10 mouse cellular contexts compared by ENCODE assay signal in genomic region chr11:32011867-32012603, GRCm38 (mm10). TPM values are rescaled to one million over a fixed set of nuclear protein-coding genes. Genes with fewer than 3 reads are reported as not detected.
A peak's percentile ranks its signal among the peaks of the same experiment; 100 is the strongest.
DNase-seq lines count a peak whose midpoint lies in the region; ATAC-seq lines count a peak whose summit lies in the region.
"Had no signal": no experiment of that assay in that cellular context is flagged by ENCODE, and none has a peak within 500 bp of the region (broad histone marks: within the 10 kb centered on the region; RNA-seq: fewer than 3 reads in every experiment).

No protein-coding gene starts in this region.

- peak overlapping the region; percentile 36 for H3K27ac ChIP-seq in forebrain, embryonic 10.5 days
- no peak overlapping the region for H3K27ac ChIP-seq in forebrain, embryonic 12.5 days

- H3K27me3 ChIP-seq in forebrain, embryonic 10.5 days (ENCODE audit: poor library complexity, severe bottlenecking) = no peaks in the 10 kb centered on the region
- no peaks in the 10 kb centered on the region for H3K27me3 ChIP-seq in forebrain, embryonic 12.5 days

- H3K9me3 ChIP-seq in forebrain, embryonic 10.5 days = peaks cover 6% of the 10 kb centered on the region
- H3K9me3 ChIP-seq in forebrain, embryonic 12.5 days = peaks cover 8% of the 10 kb centered on the region

- peaks cover 6% of the 10 kb centered on the region for H3K36me3 ChIP-seq in forebrain, embryonic 10.5 days (replicated peaks)
- H3K36me3 ChIP-seq in forebrain, embryonic 12.5 days (replicated peaks) = peaks cover 21% of the 10 kb centered on the region

- no peak overlapping the region for H3K4me2 ChIP-seq in forebrain, embryonic 12.5 days

- intact Hi-C loops in gastrocnemius, postnatal 36 days (cut with DNase I) = no loop called here

- no peak overlapping the region for H3K4me3 ChIP-seq in forebrain, embryonic 10.5 days
- H3K4me3 ChIP-seq in forebrain, embryonic 12.5 days (replicated peaks) = no peak overlapping the region

- 80% methylated on average over 9 of the region's 9 CpGs for WGBS in forebrain, embryonic 10.5 days
- 76% methylated on average over 9 of the region's 9 CpGs for WGBS in forebrain, embryonic 12.5 days

- no peak for DNase-seq in forebrain, embryonic 10.5 days (ENCODE audit: extremely low spot score, low spot score)
- DNase-seq in right cerebral cortex, adult 2 months (ENCODE audit: low spot score in 2 of 2) = peak; percentile 60 to 63
- DNase-seq in right cerebral cortex, postnatal 4 days = no peak
- peak; percentile 14 to 36 for DNase-seq in lung, postnatal 4 days
- peak; percentile 67 for DNase-seq in thymus, postnatal 25 days
- DNase-seq in gastrocnemius, postnatal 36 days = no peak
- DNase-seq in kidney, postnatal 25 days = no peak
- DNase-seq: liver, postnatal 0 days had no signal

- H3K4me1 ChIP-seq in forebrain, embryonic 10.5 days = peaks cover 36% of the 10 kb centered on the region
- peaks cover 53% of the 10 kb centered on the region for H3K4me1 ChIP-seq in forebrain, embryonic 12.5 days

- no peak for ATAC-seq in forebrain, embryonic 12.5 days (ENCODE audit: low FRiP score)
- ATAC-seq: liver, postnatal 0 days had no signal

- H3K9ac ChIP-seq in forebrain, embryonic 12.5 days = no peak overlapping the region
- H3K9ac ChIP-seq: liver, postnatal 0 days had no signal

RNA-seq across cellular contexts. Expression of gene Nsg2, which starts 11.8 kb away (rescaled TPM):
- 9.8 and 16.1 TPM in 2 replicates for polyA plus RNA-seq in forebrain, embryonic 10.5 days (2016; fragmentation: Nextera tagmentation; extraction: Ambion mirVana)
- polyA plus RNA-seq in forebrain, embryonic 12.5 days (2016; fragmentation: Nextera tagmentation; extraction: Ambion mirVana) = 185 and 202 TPM in 2 replicates
- total RNA-seq in gastrocnemius, postnatal 36 days (2021) = 1 to 10 TPM in 1 of 2 experiments, not detected in 1; 1.6 TPM
- polyA plus RNA-seq: liver, postnatal 0 days had no signal

RNA-seq across cellular contexts. Expression of gene 4930524B15Rik, which starts 46.6 kb away (rescaled TPM):
- polyA plus RNA-seq in forebrain, embryonic 10.5 days (2016; fragmentation: Nextera tagmentation; extraction: Ambion mirVana) = 0.11 TPM in 1 of 2 replicates, not detected in the other
- 0.09 and 0.15 TPM in 2 replicates for polyA plus RNA-seq in forebrain, embryonic 12.5 days (2016; fragmentation: Nextera tagmentation; extraction: Ambion mirVana)
- total RNA-seq in gastrocnemius, postnatal 36 days (2021) = not detected
- total RNA-seq: layer of hippocampus, postnatal 14 days had no signal
- polyA plus RNA-seq: liver, postnatal 0 days had no signal

Comparison
In these comparisons a context has a peak if more than half of its experiments do, and no peak if none do; other contexts are left out.
1. DNase-seq: peak in right cerebral cortex, adult 2 months (2 of 2), lung, postnatal 4 days (2 of 2) and thymus, postnatal 25 days (single experiment); none in forebrain, embryonic 10.5 days (single experiment), right cerebral cortex, postnatal 4 days (single experiment), gastrocnemius, postnatal 36 days (0 of 2) and kidney, postnatal 25 days (0 of 2).
2. RNA of gene Nsg2, which starts 11.8 kb away (polyA plus RNA-seq): 185 to 202 TPM in forebrain, embryonic 12.5 days; 9.8 to 16.1 TPM in forebrain, embryonic 10.5 days; every median in the first group is over 10 times any median in the second.